Mouse (Mus musculus) olfactory bulb, adult 2 months (tissue): ENCODE measurements around the gene Slc22a18. TPM values are rescaled to one million over a fixed set of nuclear protein-coding genes. Genes with fewer than 3 reads are reported as not detected.

Source experiments
- H3K27ac ChIP-seq: fragments of 200-500 bp; 2 replicates; pipeline ENCODE4 v1.5.1; 2012; ENCODE audit warnings: low read depth, low read length; ENCODE audit not compliant: insufficient read depth
- H3K4me1 ChIP-seq: fragments of 200-500 bp; 2 replicates; pipeline ENCODE4 v1.6.1; 2012; ENCODE audit warnings: low read length; ENCODE audit not compliant: control insufficient read depth, insufficient read depth
- H3K4me3 ChIP-seq: fragments of 200-500 bp; 2 replicates; pipeline ENCODE4 v1.5.1; 2012; ENCODE audit warnings: mild to moderate bottlenecking, low read depth, low read length, moderate library complexity; ENCODE audit not compliant: insufficient read depth
- CTCF ChIP-seq: fragments of 200-500 bp; IDR thresholded peaks from 2 replicates; pipeline ENCODE4 v1.5.1; 2012; ENCODE audit warnings: low read depth, mild to moderate bottlenecking, low read length, moderate library complexity; ENCODE audit not compliant: insufficient read depth
- POLR2A ChIP-seq: fragments of 200-500 bp; IDR thresholded peaks from 2 replicates; pipeline ENCODE4 v1.6.1; 2012; ENCODE audit warnings: mild to moderate bottlenecking, low read depth, low read length, moderate library complexity; ENCODE audit not compliant: insufficient read depth
- WGBS: fragments of 180-500 bp; shearing (Covaris S2); methylation state at CpG from one replicate; pipeline ENCODE4 v1.1.7; 2018; 5-methylcytosine and 5-hydroxymethylcytosine counted together
- polyA plus RNA-seq: library from polyadenylated mRNA; stranded (reverse); fragments of >200 nt; gene quantifications from 2 replicates; pipeline ENCODE4 v1.2.4, GENCODE M21; 2012; ENCODE audit warnings: low replicate concordance; ENCODE audit not compliant: missing spikeins, insufficient read depth, insufficient read length

Gene Slc22a18
- polyA plus RNA-seq, 1 experiment, result not detected

GRCm38 (mm10) chr7:143461920-143462319, 11.6 kb upstream of the Slc22a18 start:
- TF ChIP-seq CTCF, result no peak
- no peak for TF ChIP-seq POLR2A
- H3K4me1 ChIP-seq, result peaks cover 15% of the 10 kb centered on the region
- no peak overlapping the region for H3K27ac ChIP-seq
- no peak overlapping the region for H3K4me3 ChIP-seq
- WGBS, result 56% methylated on average over 11 of the region's 11 CpGs

- 89% methylated on average over 5 of the region's 5 CpGs for WGBS
- Histone ChIP-seq H3K27ac (no peak overlapping the region), H3K4me3 (no peak overlapping the region), H3K4me1 (peaks cover 15% of the 10 kb centered on the region)
- TF ChIP-seq POLR2A (no peak), CTCF (no peak)
Observed at GRCm38 (mm10) chr7:143462516-143462915, 11.0 kb upstream of the Slc22a18 start.

DNA sequence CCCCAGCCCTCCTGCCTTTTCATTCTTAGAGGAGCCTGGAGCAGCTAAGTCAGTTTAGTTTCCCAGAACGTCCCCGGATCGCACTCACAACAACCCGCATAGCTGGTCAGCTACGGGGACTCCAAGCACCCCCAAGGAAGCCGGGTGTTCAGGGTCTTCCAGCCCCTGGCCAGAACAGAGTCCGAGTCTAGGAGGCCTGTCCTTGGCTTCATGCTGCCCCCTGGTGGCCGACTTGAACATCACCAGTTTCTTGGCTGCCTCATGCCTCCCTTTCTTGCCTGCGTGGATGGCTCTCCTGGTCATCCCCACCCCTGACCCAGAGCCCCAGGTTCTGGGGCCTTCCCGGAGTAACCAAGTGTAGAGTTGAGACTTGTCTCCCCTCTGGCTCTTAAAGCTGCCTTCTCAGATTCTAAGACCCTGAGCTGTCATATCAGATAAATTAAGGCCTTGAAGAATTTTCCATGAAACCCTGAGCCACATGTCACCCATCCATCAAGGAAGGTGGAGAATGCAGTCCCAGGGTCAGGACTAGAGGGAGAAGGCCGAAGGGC, 9.6 kb upstream of the Slc22a18 start:
- Histone ChIP-seq H3K4me3 (no peak overlapping the region), H3K4me1 (peaks cover 19% of the 10 kb centered on the region), H3K27ac (no peak overlapping the region)
- TF ChIP-seq POLR2A (no peak), CTCF (peak; percentile 84)
- WGBS, result 26% methylated on average over 11 of the region's 11 CpGs

- peak overlapping the region; percentile 41 for H3K4me3 ChIP-seq
- no peak overlapping the region for H3K27ac ChIP-seq
- no peak for TF ChIP-seq POLR2A
- no peak for TF ChIP-seq CTCF
- peaks cover 14% of the 10 kb centered on the region for H3K4me1 ChIP-seq
- 33% methylated on average over 56 of the region's 56 CpGs for WGBS
Observed at GRCm38 (mm10) chr7:143464811-143465560, 8.6 kb upstream of the Slc22a18 start.

- WGBS, result 36% methylated on average over 14 of the region's 14 CpGs
- H3K27ac ChIP-seq, result no peak overlapping the region
- TF ChIP-seq POLR2A (no peak), CTCF (peak; percentile 97)
Observed at GRCm38 (mm10) chr7:143466099-143466677, 7.3 kb upstream of the Slc22a18 start.

GRCm38 (mm10) chr7:143467714-143468113, 5.8 kb upstream of the Slc22a18 start:
- TF ChIP-seq POLR2A, result no peak
- TF ChIP-seq CTCF, result no peak
- Histone ChIP-seq H3K27ac (no peak overlapping the region), H3K4me1 (peaks cover 12% of the 10 kb centered on the region), H3K4me3 (no peak overlapping the region)
- 19% methylated on average over 6 of the region's 6 CpGs for WGBS

More at GRCm38 (mm10) chr7:143466099-143466677, 7.3 kb upstream of the Slc22a18 start:
- Histone ChIP-seq H3K4me1 (peaks cover 14% of the 10 kb centered on the region), H3K4me3 (no peak overlapping the region)

- H3K4me1 ChIP-seq, result peaks cover 6% of the 10 kb centered on the region
- TF ChIP-seq CTCF (peak; percentile 90), POLR2A (no peak)
- H3K4me3 ChIP-seq, result no peak overlapping the region
- no peak overlapping the region for H3K27ac ChIP-seq
- WGBS, result 11% methylated on average over 8 of the region's 8 CpGs
Observed at GRCm38 (mm10) chr7:143469946-143470345, 3.6 kb upstream of the Slc22a18 start.

GRCm38 (mm10) chr7:143474811-143475210, 1.3 kb downstream of the Slc22a18 start:
- Histone ChIP-seq H3K4me3 (no peak overlapping the region), H3K4me1 (no peaks in the 10 kb centered on the region), H3K27ac (no peak overlapping the region)
- 36% methylated on average over 10 of the region's 10 CpGs for WGBS
- no peak for TF ChIP-seq POLR2A

- no peak overlapping the region for H3K27ac ChIP-seq
- no peaks in the 10 kb centered on the region for H3K4me1 ChIP-seq
- no peak overlapping the region for H3K4me3 ChIP-seq
- 74% methylated on average over 11 of the region's 11 CpGs for WGBS
- TF ChIP-seq POLR2A (no peak), CTCF (no peak)
Observed at GRCm38 (mm10) chr7:143475876-143476275, 2.3 kb downstream of the Slc22a18 start.
